Mouse (Mus musculus) limb, embryonic 10.5 days (tissue): ENCODE data around the gene Shc1. TPM values are rescaled to one million over a fixed set of nuclear protein-coding genes. Genes with fewer than 3 reads are reported as not detected.
A peak's percentile ranks its signal among the peaks of the same experiment; 100 is the strongest.

ENCODE experiments used
- DNase-seq: peaks from one replicate; pipeline ENCODE4 v3.0.0-alpha.2; 2017; ENCODE audit warnings: low spot score
- H3K27ac ChIP-seq: fragments of 300-500 bp; sonication (generic); 2 replicates; pipeline ENCODE4 v1.5.1; 2016; ENCODE audit warnings: mild to moderate bottlenecking
- H3K27me3 ChIP-seq: fragments of 300-500 bp; sonication (generic); 2 replicates; pipeline ENCODE4 v1.6.1; 2016; ENCODE audit warnings: low read depth, mild to moderate bottlenecking; ENCODE audit not compliant: poor library complexity, severe bottlenecking
- H3K36me3 ChIP-seq: fragments of 300-500 bp; sonication (generic); 2 replicates; pipeline ENCODE4 v1.6.1; 2016; ENCODE audit warnings: mild to moderate bottlenecking, moderate library complexity
- H3K4me1 ChIP-seq: fragments of 300-500 bp; sonication (generic); 2 replicates; pipeline ENCODE4 v1.6.1; 2016
- H3K4me3 ChIP-seq: fragments of 300-500 bp; sonication (generic); 2 replicates; pipeline ENCODE4 v1.5.1; 2016; ENCODE audit warnings: mild to moderate bottlenecking, moderate library complexity
- H3K9me3 ChIP-seq: fragments of 300-500 bp; sonication (generic); replicated peaks from 2 replicates; pipeline ENCODE4 v1.6.1; 2016; ENCODE audit warnings: mild to moderate bottlenecking
- WGBS: fragments of 180-500 bp; shearing (Covaris S2); methylation state at CpG from one replicate; pipeline ENCODE4 v1.1.7; 2016; 5-methylcytosine and 5-hydroxymethylcytosine counted together
- polyA plus RNA-seq: library from polyadenylated mRNA; unstranded; fragments of >200 nt; fragmentation: Nextera tagmentation; extraction: Ambion mirVana; gene quantifications from 2 replicates; pipeline ENCODE4 v1.2.1, GENCODE M21; 2016

Shc1 gene
- 82.6 and 96.2 TPM in 2 replicates for polyA plus RNA-seq

DNA sequence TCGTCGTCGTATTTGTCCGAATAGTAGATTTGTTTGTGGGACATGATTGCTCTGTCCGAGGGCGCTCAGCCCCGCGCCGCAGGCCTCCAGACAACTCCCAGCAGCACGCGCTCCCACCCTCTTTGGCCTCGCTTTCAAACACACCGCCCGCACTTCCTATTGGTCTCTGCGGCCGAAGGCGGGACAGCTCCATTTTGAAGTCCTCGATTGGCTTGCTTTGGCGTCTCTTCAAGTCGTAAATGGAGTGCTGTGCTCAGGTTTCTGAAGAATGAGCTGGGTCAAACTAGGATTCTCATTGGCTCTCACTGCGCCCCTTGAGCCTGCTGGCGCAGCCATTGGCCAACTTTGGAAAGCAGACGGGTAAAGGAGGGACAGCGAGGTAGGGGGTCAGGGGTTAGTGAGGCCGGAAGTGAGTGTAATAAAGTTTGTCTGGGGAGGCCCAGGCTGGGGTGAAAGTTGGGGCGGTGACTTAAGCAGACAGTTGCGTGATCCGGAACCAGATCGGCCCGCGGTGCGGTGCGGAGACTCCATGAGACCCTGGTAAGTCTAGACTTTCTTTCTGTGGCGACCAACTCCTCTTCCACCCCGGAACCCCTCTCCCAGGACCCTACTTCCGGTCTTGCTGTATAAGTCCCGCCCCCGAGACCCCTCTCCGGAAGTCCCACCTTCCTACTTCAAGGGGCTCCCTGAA, at the start of gene Shc1, which contains the start of gene Cks1b:
Gene Shc1, plus strand, starts transcription at position 274 of the 691 bp plus-strand sequence.
Gene Cks1b, minus strand, starts transcription at position 214 of the 691 bp plus-strand sequence.
- peaks cover 48% of the 10 kb centered on the region for H3K4me1 ChIP-seq
- DNase-seq = peak; percentile 88
- peaks cover 45% of the 10 kb centered on the region for H3K36me3 ChIP-seq
- no peaks in the 10 kb centered on the region for H3K27me3 ChIP-seq
- WGBS = under 1% methylated on average over 39 of the region's 39 CpGs
- H3K27ac ChIP-seq = peak within 1 kb of the TSS; percentile 88
- H3K9me3 ChIP-seq = no peaks in the 10 kb centered on the region
- peak within 1 kb of the TSS; percentile 73 for H3K4me3 ChIP-seq

DNA sequence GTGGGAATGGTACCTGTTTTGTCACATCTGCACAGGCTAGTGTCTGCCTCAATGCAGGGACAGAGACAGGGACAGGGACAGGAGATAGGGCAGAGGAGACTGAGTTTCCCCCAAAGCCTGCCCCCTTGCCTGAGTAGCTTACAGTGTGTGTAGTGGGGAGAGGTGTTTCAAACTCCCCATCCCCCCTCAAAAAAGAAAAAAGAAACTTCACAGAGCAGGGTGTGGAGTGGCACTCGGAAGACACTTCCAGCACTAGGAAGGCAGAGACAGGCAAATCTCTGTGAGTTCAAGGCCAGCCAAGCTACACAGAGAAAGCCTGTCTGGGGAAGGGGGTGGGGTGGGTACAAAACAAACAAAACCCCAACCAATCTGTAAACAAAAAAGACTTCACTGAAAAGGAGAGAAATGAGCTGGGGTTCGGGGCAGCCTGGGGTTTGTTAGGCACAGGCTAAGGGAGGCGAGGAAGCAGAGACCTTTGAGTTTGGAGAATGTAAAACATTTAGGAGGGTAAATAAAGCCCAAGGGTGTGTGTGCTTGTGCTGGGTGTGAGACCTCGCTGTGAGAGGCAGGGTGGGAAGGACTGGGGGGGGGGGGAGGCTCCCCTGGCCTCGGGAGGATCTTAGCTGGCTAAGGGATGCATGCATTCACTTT, 44.5 kb upstream of the Shc1 start:
- DNase-seq = no peak
- H3K9me3 ChIP-seq = no peaks in the 10 kb centered on the region
- no peaks in the 10 kb centered on the region for H3K27me3 ChIP-seq
- no peak overlapping the region for H3K27ac ChIP-seq
- H3K4me3 ChIP-seq = no peak overlapping the region
- 47% methylated on average over 5 of the region's 5 CpGs for WGBS
- H3K4me1 ChIP-seq = peaks cover 17% of the 10 kb centered on the region
- H3K36me3 ChIP-seq = no peaks in the 10 kb centered on the region

GRCm38 (mm10) chr3:89377831-89378230, 40.4 kb upstream of the Shc1 start:
- WGBS = 71% methylated on average over 4 of the region's 4 CpGs
- no peaks in the 10 kb centered on the region for H3K9me3 ChIP-seq
- H3K27me3 ChIP-seq = no peaks in the 10 kb centered on the region
- peaks cover 29% of the 10 kb centered on the region for H3K4me1 ChIP-seq
- no peak for DNase-seq
- H3K4me3 ChIP-seq = peak overlapping the region; percentile 64
- peak overlapping the region; percentile 91 for H3K27ac ChIP-seq
- no peaks in the 10 kb centered on the region for H3K36me3 ChIP-seq

DNA sequence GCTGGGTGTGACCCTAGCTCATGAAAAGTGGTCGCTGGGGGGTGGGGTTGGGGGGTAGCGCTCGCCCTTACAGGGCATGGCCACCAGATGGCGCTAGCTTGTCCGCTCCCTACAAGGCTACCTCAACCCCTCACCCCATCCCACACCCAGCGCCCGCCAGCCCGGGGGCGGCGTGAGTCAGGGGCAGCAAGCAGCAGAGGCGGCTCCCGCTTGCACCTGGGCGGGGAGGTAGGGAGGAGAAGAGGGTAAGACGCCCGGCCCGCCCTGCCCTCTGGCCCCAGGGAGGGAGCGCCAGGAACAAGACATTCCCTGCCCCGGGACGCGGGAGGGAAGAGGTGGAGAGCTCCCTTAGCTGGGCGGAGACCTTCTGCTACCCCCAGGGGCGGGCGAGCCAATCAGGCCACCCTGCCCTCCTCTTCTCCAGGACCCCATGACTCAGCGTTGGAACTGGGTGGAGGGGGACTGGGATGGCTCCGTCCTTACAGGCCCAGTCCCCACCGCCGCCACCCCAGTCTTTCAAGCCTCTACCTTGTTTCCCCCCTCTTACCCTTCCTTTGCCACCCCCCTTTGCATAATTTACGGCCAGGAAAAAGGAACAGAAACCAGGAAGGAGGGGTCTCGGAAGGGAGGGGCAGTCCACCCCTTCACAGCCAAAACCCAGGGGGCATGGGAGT, 39.7 kb upstream of the Shc1 start:
- DNase-seq = peak; percentile 95
- Histone ChIP-seq H3K9me3 (no peaks in the 10 kb centered on the region), H3K4me3 (peak overlapping the region; percentile 64), H3K4me1 (peaks cover 24% of the 10 kb centered on the region), H3K27me3 (no peaks in the 10 kb centered on the region), H3K36me3 (no peaks in the 10 kb centered on the region), H3K27ac (peak overlapping the region; percentile 91)
- WGBS = 1% methylated on average over 29 of the region's 29 CpGs

- peaks cover 26% of the 10 kb centered on the region for H3K4me1 ChIP-seq
- WGBS = 90% methylated on average over 31 of the region's 31 CpGs
- DNase-seq = no peak
- H3K27ac ChIP-seq = peak overlapping the region; percentile 91
- no peaks in the 10 kb centered on the region for H3K27me3 ChIP-seq
- peak overlapping the region; percentile 64; the same call in 1 of the 2 replicates for H3K4me3 ChIP-seq
- H3K36me3 ChIP-seq = no peaks in the 10 kb centered on the region
- no peaks in the 10 kb centered on the region for H3K9me3 ChIP-seq
Measured at GRCm38 (mm10) chr3:89379388-89380131, 38.7 kb upstream of the Shc1 start.

- Histone ChIP-seq H3K27me3 (0 out of 2 replicates have a peak, but pooled peaks cover 6% of the 10 kb centered on the region), H3K4me3 (no peak overlapping the region), H3K9me3 (no peaks in the 10 kb centered on the region), H3K36me3 (no peaks in the 10 kb centered on the region), H3K4me1 (peaks cover 34% of the 10 kb centered on the region), H3K27ac (no peak overlapping the region)
- no peak for DNase-seq
- WGBS = 94% methylated on average over 14 of the region's 14 CpGs
Measured at GRCm38 (mm10) chr3:89380291-89380690, 38.0 kb upstream of the Shc1 start.

DNA sequence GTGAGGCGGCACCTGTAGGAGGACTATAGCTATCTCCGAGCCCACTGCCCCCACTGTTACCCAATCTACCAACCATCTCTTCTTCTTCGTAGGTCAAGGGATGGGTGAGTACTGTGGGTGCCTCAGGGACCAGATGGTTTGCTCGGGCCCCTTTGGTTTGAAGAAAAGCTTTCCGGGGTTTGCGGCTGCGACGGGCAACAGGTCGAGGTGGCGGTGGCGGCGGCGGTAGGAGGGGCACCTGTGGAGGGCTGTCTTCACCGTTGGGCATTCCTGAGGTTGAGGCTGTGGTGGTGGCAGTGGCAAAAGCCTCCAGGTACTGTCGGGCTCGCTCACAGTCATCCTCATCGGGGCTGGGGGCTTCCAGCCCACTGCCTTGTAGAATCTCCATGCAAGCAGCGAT, 37.5 kb upstream of the Shc1 start:
- 94% methylated on average over 18 of the region's 18 CpGs for WGBS
- Histone ChIP-seq H3K4me1 (peaks cover 38% of the 10 kb centered on the region), H3K4me3 (no peak overlapping the region), H3K36me3 (no peaks in the 10 kb centered on the region), H3K27ac (no peak overlapping the region), H3K27me3 (peaks cover 11% of the 10 kb centered on the region; the same call in 1 of the 2 replicates), H3K9me3 (no peaks in the 10 kb centered on the region)
- DNase-seq = no peak

DNA sequence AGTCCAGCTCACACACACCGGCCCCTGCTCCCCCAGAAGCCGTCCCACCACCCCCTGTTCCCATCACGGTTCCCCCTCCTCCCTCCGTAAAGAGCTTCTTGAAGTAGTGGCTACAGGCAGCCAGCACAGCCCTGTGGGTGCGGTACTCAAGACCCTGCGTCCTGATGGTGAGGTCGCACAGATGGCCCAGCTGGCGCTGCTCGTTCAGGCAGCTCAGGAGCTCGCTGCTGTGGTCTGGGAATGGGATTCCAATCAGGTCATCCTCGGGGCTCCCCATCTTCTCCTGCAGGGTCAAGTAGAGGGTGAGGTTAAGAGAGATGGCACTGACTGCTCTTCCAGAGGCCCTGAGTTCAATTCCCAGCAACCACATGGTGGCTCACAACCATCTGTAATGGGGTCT, 37.0 kb upstream of the Shc1 start:
- DNase-seq = no peak
- Histone ChIP-seq H3K9me3 (no peaks in the 10 kb centered on the region), H3K36me3 (no peaks in the 10 kb centered on the region), H3K27ac (no peak overlapping the region), H3K4me1 (peaks cover 43% of the 10 kb centered on the region), H3K4me3 (no peak overlapping the region), H3K27me3 (peaks cover 12% of the 10 kb centered on the region; the same call in 1 of the 2 replicates)
- WGBS = 84% methylated on average over 11 of the region's 11 CpGs

- H3K36me3 ChIP-seq = no peaks in the 10 kb centered on the region
- WGBS = 86% methylated on average over 9 of the region's 9 CpGs
- H3K27me3 ChIP-seq = peaks cover 18% of the 10 kb centered on the region; the same call in 1 of the 2 replicates
- no peak overlapping the region for H3K4me3 ChIP-seq
- no peak for DNase-seq
- H3K4me1 ChIP-seq = peaks cover 53% of the 10 kb centered on the region
- H3K9me3 ChIP-seq = no peaks in the 10 kb centered on the region
- H3K27ac ChIP-seq = no peak overlapping the region
Measured at GRCm38 (mm10) chr3:89382033-89382882, 36.0 kb upstream of the Shc1 start.

- Histone ChIP-seq H3K4me3 (no peak overlapping the region), H3K27ac (no peak overlapping the region), H3K36me3 (no peaks in the 10 kb centered on the region), H3K9me3 (no peaks in the 10 kb centered on the region), H3K27me3 (peaks cover 18% of the 10 kb centered on the region; the same call in 1 of the 2 replicates), H3K4me1 (peaks cover 55% of the 10 kb centered on the region)
- 78% methylated on average over 5 of the region's 5 CpGs for WGBS
- DNase-seq = no peak
Measured at GRCm38 (mm10) chr3:89382950-89383349, 35.3 kb upstream of the Shc1 start.

DNA sequence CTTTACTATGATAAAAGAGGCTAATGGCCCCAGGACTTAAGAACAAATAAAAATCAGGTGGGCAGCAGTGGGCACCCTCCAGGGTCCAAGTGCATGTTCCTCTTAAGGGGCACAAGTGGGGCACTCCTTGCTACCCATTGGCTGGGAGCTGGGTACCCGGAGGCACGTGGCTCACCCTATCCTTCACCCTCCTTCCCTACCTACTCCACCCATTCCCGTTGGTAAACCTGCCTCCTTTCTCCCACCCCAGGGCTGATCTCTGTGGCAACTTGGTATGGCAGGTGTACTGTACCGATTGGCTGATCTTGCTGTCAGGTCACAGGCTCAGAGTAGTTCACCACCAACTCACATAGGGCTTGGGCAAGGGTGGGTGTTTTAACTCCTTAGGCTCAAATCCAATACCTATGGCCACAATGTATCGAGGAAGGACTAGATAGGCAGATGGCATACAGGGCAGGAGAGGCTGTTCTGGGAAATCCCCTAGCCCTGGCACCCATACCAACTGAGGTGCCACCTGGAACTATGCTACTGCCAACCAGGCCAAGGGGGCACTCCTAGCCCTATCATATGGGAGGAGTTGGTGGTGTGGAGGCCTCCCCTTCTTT, 34.5 kb upstream of the Shc1 start:
- no peak for DNase-seq
- Histone ChIP-seq H3K27me3 (peaks cover 18% of the 10 kb centered on the region; the same call in 1 of the 2 replicates), H3K4me3 (no peak overlapping the region), H3K4me1 (peaks cover 55% of the 10 kb centered on the region), H3K27ac (no peak overlapping the region), H3K9me3 (no peaks in the 10 kb centered on the region), H3K36me3 (no peaks in the 10 kb centered on the region)
- WGBS = 87% methylated on average over 5 of the region's 5 CpGs
